In the genomic region with DNA sequence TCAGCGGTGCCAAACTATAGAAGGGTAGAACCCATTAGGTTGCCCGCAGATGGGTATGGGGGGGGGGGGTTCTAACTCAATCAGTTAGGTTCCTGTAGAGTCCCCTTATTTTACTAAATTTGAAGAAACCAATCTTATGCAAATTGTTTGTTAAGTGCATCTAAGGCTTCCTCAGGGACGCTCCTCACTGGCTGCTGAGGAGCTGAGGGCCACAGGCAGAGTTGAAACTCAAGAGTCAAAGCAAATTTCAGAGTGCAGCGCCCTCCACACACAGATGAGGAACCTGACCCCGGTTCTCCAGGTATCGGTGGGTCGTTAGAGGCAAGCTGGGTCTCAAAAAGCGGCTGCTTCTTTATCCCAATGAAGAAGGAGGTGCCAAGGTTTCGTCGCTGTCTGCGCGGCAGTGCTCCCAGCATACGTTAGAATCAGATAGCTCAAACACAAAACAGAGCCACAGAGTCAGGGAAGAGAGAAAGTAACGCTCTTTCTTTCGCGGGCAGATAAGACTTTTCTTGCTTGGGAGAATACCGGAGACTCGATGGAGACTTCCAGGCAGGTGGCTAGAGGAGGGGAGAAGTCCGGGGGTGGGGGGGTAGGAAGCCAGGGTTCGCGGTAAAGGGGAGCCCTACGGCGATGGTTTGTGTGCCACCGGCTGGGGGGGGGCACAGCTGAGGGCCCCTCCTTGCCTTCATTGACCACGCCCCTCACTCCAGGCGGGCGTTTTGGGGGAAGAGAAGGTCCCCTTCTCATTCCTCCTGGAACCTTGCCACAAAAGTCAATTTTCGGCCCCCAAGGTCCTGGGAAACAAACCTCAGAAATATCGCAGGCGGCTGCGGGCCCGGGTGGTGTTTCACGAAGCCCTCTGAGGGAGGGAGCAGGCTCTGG, we compare ENCODE assay signal across 9 mouse cellular contexts. TPM values are rescaled to one million over a fixed set of nuclear protein-coding genes. Genes with fewer than 3 reads are reported as not detected.
DNase-seq lines count a peak whose midpoint lies in the region; ATAC-seq and TF ChIP-seq lines count a peak whose summit lies in the region.
"Had no signal": no experiment of that assay in that cellular context is flagged by ENCODE, and none has a peak within 500 bp of the region (broad histone marks: within the 10 kb centered on the region; RNA-seq: fewer than 3 reads in every experiment).

No protein-coding gene starts in this region.

- no peak overlapping the region for H3K9ac ChIP-seq in lung, postnatal 0 days (replicated peaks; ENCODE audit: low read depth)
- H3K9ac ChIP-seq in forebrain, embryonic 13.5 days, result no peak overlapping the region
- H3K9ac ChIP-seq in liver, embryonic 12.5 days, result no peak overlapping the region
- peak overlapping the region; percentile 71 for H3K9ac ChIP-seq in stomach, postnatal 0 days (ENCODE audit: low read length)

- H3K27me3 ChIP-seq in lung, postnatal 0 days (replicated peaks; ENCODE audit: insufficient read depth, low read length), result peaks cover 81% of the 10 kb centered on the region
- H3K27me3 ChIP-seq in forebrain, embryonic 13.5 days, result peaks cover 96% of the 10 kb centered on the region
- peaks cover 99% of the 10 kb centered on the region for H3K27me3 ChIP-seq in liver, embryonic 12.5 days (replicated peaks)
- no peaks in the 10 kb centered on the region; the same call in 1 of the 2 replicates for H3K27me3 ChIP-seq in stomach, postnatal 0 days (ENCODE audit: control insufficient read depth, insufficient read depth, low read length)

- H3K4me3 ChIP-seq in lung, postnatal 0 days (ENCODE audit: low read depth, low read length), result peak overlapping the region; percentile 21
- peak overlapping the region; percentile 20 for H3K4me3 ChIP-seq in forebrain, embryonic 13.5 days
- peak overlapping the region; percentile 12 for H3K4me3 ChIP-seq in liver, embryonic 12.5 days
- H3K4me3 ChIP-seq in stomach, postnatal 0 days (ENCODE audit: low read depth, low read length), result peak overlapping the region; percentile 37

- no peak for DNase-seq in lung, postnatal 0 days (ENCODE audit: low spot score)
- no peak for DNase-seq in lung, postnatal 4 days
- DNase-seq in stomach, postnatal 0 days (ENCODE audit: low spot score), result no peak
- no peak for DNase-seq in adrenal gland, postnatal 25 days
- DNase-seq in cerebellum, postnatal 14 days, result no peak
- DNase-seq in urinary bladder, adult 2 months (ENCODE audit: low spot score), result no peak

- no peaks in the 10 kb centered on the region for H3K9me3 ChIP-seq in lung, postnatal 0 days (ENCODE audit: low read length)
- H3K9me3 ChIP-seq in forebrain, embryonic 13.5 days (replicated peaks), result no peaks in the 10 kb centered on the region
- no peaks in the 10 kb centered on the region for H3K9me3 ChIP-seq in liver, embryonic 12.5 days (replicated peaks)
- no peaks in the 10 kb centered on the region for H3K9me3 ChIP-seq in stomach, postnatal 0 days (ENCODE audit: control insufficient read depth, low read length)

- peaks cover 3% of the 10 kb centered on the region; the same call in 1 of the 2 replicates for H3K4me1 ChIP-seq in lung, postnatal 0 days (ENCODE audit: insufficient read depth, low read depth, low read length)
- H3K4me1 ChIP-seq in forebrain, embryonic 13.5 days, result peaks cover 38% of the 10 kb centered on the region
- H3K4me1 ChIP-seq in liver, embryonic 12.5 days, result peaks cover 16% of the 10 kb centered on the region; the same call in 1 of the 2 replicates
- no peaks in the 10 kb centered on the region for H3K4me1 ChIP-seq in stomach, postnatal 0 days (replicated peaks; ENCODE audit: control insufficient read depth, insufficient read depth)

- WGBS in lung, postnatal 0 days, result 4% methylated on average over 28 of the region's 33 CpGs
- WGBS in forebrain, embryonic 13.5 days, result 1% methylated on average over 33 of the region's 33 CpGs
- 2% methylated on average over 33 of the region's 33 CpGs for WGBS in liver, embryonic 12.5 days (ENCODE audit: insufficient replicate concordance)
- 5% methylated on average over 29 of the region's 33 CpGs for WGBS in stomach, postnatal 0 days

- TF ChIP-seq EP300 in lung, postnatal 0 days (IDR thresholded peaks at IDR 0.05), result no peak
- TF ChIP-seq EP300 in stomach, postnatal 0 days (optimal IDR thresholded peaks at IDR 0.05), result no peak

- no peak overlapping the region for H3K27ac ChIP-seq in lung, postnatal 0 days (ENCODE audit: low read length)
- H3K27ac ChIP-seq in forebrain, embryonic 13.5 days, result no peak overlapping the region
- no peak overlapping the region for H3K27ac ChIP-seq in liver, embryonic 12.5 days
- peak overlapping the region; percentile 86 for H3K27ac ChIP-seq in stomach, postnatal 0 days (replicated peaks)

- H3K4me2 ChIP-seq in lung, postnatal 0 days (replicated peaks; ENCODE audit: low read depth, low read length), result peak overlapping the region; percentile 42
- peak overlapping the region; percentile 43 for H3K4me2 ChIP-seq in forebrain, embryonic 13.5 days
- H3K4me2 ChIP-seq in liver, embryonic 12.5 days, result peak overlapping the region; percentile 38
- H3K4me2 ChIP-seq in stomach, postnatal 0 days (replicated peaks; ENCODE audit: low read depth), result peak overlapping the region; percentile 68

- H3K36me3 ChIP-seq in lung, postnatal 0 days (ENCODE audit: insufficient read depth, low read length), result no peaks in the 10 kb centered on the region
- H3K36me3 ChIP-seq in forebrain, embryonic 13.5 days (ENCODE audit: poor library complexity, severe bottlenecking), result no peaks in the 10 kb centered on the region
- no peaks in the 10 kb centered on the region for H3K36me3 ChIP-seq in liver, embryonic 12.5 days
- H3K36me3 ChIP-seq in stomach, postnatal 0 days (ENCODE audit: control insufficient read depth, insufficient read depth, low read length), result no peaks in the 10 kb centered on the region; the same call in 1 of the 2 replicates

- TF ChIP-seq CTCF in lung, postnatal 0 days (IDR thresholded peaks at IDR 0.05), result no peak
- no peak for TF ChIP-seq CTCF in stomach, postnatal 0 days (IDR thresholded peaks at IDR 0.05; ENCODE audit: low read depth)

- ATAC-seq in lung, postnatal 0 days, result no peak
- no peak for ATAC-seq in forebrain, embryonic 13.5 days
- no peak for ATAC-seq in liver, embryonic 12.5 days
- ATAC-seq in stomach, postnatal 0 days (ENCODE audit: low FRiP score, low TSS enrichment), result peak; percentile 28; the same call in 1 of the 2 replicates

RNA-seq across cellular contexts. Expression of gene Barx1, which starts 5.5 kb away (rescaled TPM):
- polyA plus RNA-seq in lung, postnatal 0 days (2015; fragmentation: Nextera tagmentation; extraction: Ambion mirVana), result not detected in 2 replicates
- not detected in 2 replicates for polyA plus RNA-seq in forebrain, embryonic 13.5 days (2015; fragmentation: Nextera tagmentation; extraction: Ambion mirVana)
- polyA plus RNA-seq in liver, embryonic 12.5 days (2016; fragmentation: Nextera tagmentation; extraction: Ambion mirVana), result 7.2 and 7.8 TPM in 2 replicates
- polyA plus RNA-seq in stomach, postnatal 0 days (2015; fragmentation: Nextera tagmentation; extraction: Ambion mirVana), result 164 and 201 TPM in 2 replicates
- total RNA-seq in adrenal gland, postnatal 25 days (2021), result not detected in 2 replicates
- polyA plus RNA-seq in urinary bladder, adult 2 months (2012; rRNA removed), result not detected in 2 replicates
- total RNA-seq: left cerebral cortex, adult 8-10 months had no signal

RNA-seq across cellular contexts. Expression of gene Ptpdc1, which starts 42.9 kb away (rescaled TPM):
- 6.2 and 6.3 TPM in 2 replicates for polyA plus RNA-seq in lung, postnatal 0 days (2015; fragmentation: Nextera tagmentation; extraction: Ambion mirVana)
- polyA plus RNA-seq in forebrain, embryonic 13.5 days (2015; fragmentation: Nextera tagmentation; extraction: Ambion mirVana), result 13.0 and 13.4 TPM in 2 replicates
- 1.2 and 1.4 TPM in 2 replicates for polyA plus RNA-seq in liver, embryonic 12.5 days (2016; fragmentation: Nextera tagmentation; extraction: Ambion mirVana)
- polyA plus RNA-seq in stomach, postnatal 0 days (2015; fragmentation: Nextera tagmentation; extraction: Ambion mirVana), result 3.1 and 3.2 TPM in 2 replicates
- total RNA-seq in adrenal gland, postnatal 25 days (2021), result 5.5 and 11.3 TPM in 2 replicates
- polyA plus RNA-seq in urinary bladder, adult 2 months (2012; rRNA removed), result 4.5 and 8.1 TPM in 2 replicates

Comparison
In these comparisons a context has a peak if more than half of its experiments do, and no peak if none do; other contexts are left out.
1. RNA of gene Barx1, which starts 5.5 kb away (polyA plus RNA-seq): 164 to 201 TPM in stomach, postnatal 0 days; 7.2 to 7.8 TPM in liver, embryonic 12.5 days, not detected in lung, postnatal 0 days, not detected in urinary bladder, adult 2 months and not detected in forebrain, embryonic 13.5 days; every median in the first group is over 10 times any median in the second.
2. Peak in every context shown above with its lines, with median percentiles within 50 percentile points of each other: H3K4me2 ChIP-seq and H3K4me3 ChIP-seq.